Mouse (Mus musculus) heart, adult 2 months (tissue): ENCODE results near the gene Dhx58.

ENCODE experiments used
- CTCF ChIP-seq: fragments of 200-600 bp; IDR thresholded peaks from 2 replicates; pipeline ENCODE4 v1.8.1; 2022; ENCODE audit warnings: antibody characterized with exemption, mild to moderate bottlenecking, moderate library complexity
- EP300 ChIP-seq: fragments of 200-500 bp; IDR thresholded peaks from 2 replicates; pipeline ENCODE4 v1.6.1; 2011; ENCODE audit warnings: low read depth, low read length, control low read depth; ENCODE audit not compliant: insufficient read depth

- TF ChIP-seq CTCF = no peak
- no peak for TF ChIP-seq EP300
These were observed 6.2 kb downstream of the Dhx58 start for GRCm38 (mm10) chr11:100697921-100698320.
